Mouse (Mus musculus) T-helper 2 cell (primary cell): ENCODE data around the gene Ttll4.

Source experiments
- in situ Hi-C: fragments of 300-600 bp; cut with MboI, MseI; formaldehyde crosslinking; loops from one replicate; pipeline ENCODE4 v1.15.1; 2025; ENCODE audit warnings: high pct_unique_total_duplicates

Ttll4 gene

GRCm38 (mm10) chr1:74661448-74662195 is at the start of gene Ttll4:
TSS of gene Ttll4 (plus strand) at chr1:74661745.
- in situ Hi-C loops, result no loop called here

GRCm38 (mm10) chr1:74624183-74624582 is 37.4 kb upstream of the Ttll4 start:
- in situ Hi-C loops, result no loop called here

GRCm38 (mm10) chr1:74626076-74626475 is 35.5 kb upstream of the Ttll4 start:
- in situ Hi-C loops, result no loop called here

GRCm38 (mm10) chr1:74628001-74628400 is 33.5 kb upstream of the Ttll4 start:
- in situ Hi-C loops, result no loop called here

- in situ Hi-C loops, result no loop called here
These were observed 28.8 kb upstream of the Ttll4 start for GRCm38 (mm10) chr1:74632734-74633133.

GRCm38 (mm10) chr1:74643524-74643923 is 18.0 kb upstream of the Ttll4 start:
- in situ Hi-C loops, result no loop called here

GRCm38 (mm10) chr1:74643926-74644325 is 17.6 kb upstream of the Ttll4 start:
- in situ Hi-C loops, result no loop called here

- in situ Hi-C loops, result no loop called here
These were observed 814 bp downstream of the Ttll4 start for GRCm38 (mm10) chr1:74662253-74662865.

- in situ Hi-C loops, result no loop called here
These were observed 3.6 kb downstream of the Ttll4 start for GRCm38 (mm10) chr1:74665153-74665552.

- in situ Hi-C loops, result no loop called here
These were observed 6.8 kb downstream of the Ttll4 start for GRCm38 (mm10) chr1:74668371-74668770.

GRCm38 (mm10) chr1:74672731-74673130 is 11.2 kb downstream of the Ttll4 start:
- in situ Hi-C loops, result no loop called here

- in situ Hi-C loops, result no loop called here
These were observed 15.3 kb downstream of the Ttll4 start for GRCm38 (mm10) chr1:74676863-74677262.

- in situ Hi-C loops, result no loop called here
These were observed 16.3 kb downstream of the Ttll4 start for GRCm38 (mm10) chr1:74677843-74678242.

- in situ Hi-C loops, result no loop called here
These were observed 25.6 kb downstream of the Ttll4 start for GRCm38 (mm10) chr1:74687131-74687530.

- in situ Hi-C loops, result no loop called here
These were observed 32.5 kb downstream of the Ttll4 start for GRCm38 (mm10) chr1:74693891-74694583.

- in situ Hi-C loops, result no loop called here
These were observed 34.3 kb downstream of the Ttll4 start for GRCm38 (mm10) chr1:74695836-74696235.

GRCm38 (mm10) chr1:74697416-74697815 is 35.9 kb downstream of the Ttll4 start:
- in situ Hi-C loops, result no loop called here

- in situ Hi-C loops, result no loop called here
These were observed 36.8 kb downstream of the Ttll4 start for GRCm38 (mm10) chr1:74698353-74698752.

GRCm38 (mm10) chr1:74698791-74699190 is 37.2 kb downstream of the Ttll4 start:
- in situ Hi-C loops, result no loop called here

GRCm38 (mm10) chr1:74702142-74702553 is 40.6 kb downstream of the Ttll4 start:
- in situ Hi-C loops, result loop anchor here (25.0 kb wide), 1 partner anchor 1860 kb away; no protein-coding TSS in a partner anchor

GRCm38 (mm10) chr1:74704156-74704555 is 42.6 kb downstream of the Ttll4 start:
- in situ Hi-C loops, result loop anchor here (25.0 kb wide), 1 partner anchor 1858 kb away; no protein-coding TSS in a partner anchor

GRCm38 (mm10) chr1:74705016-74705415 is 43.5 kb downstream of the Ttll4 start:
- in situ Hi-C loops, result loop anchor here (25.0 kb wide), 1 partner anchor 1857 kb away; no protein-coding TSS in a partner anchor
